26 mouse cellular contexts compared by ENCODE assay signal in genomic region chr12:73807228-73807627, GRCm38 (mm10).
DNase-seq lines count a peak whose midpoint lies in the region; ATAC-seq and TF ChIP-seq lines count a peak whose summit lies in the region.
"Had no signal": no experiment of that assay in that cellular context is flagged by ENCODE, and none has a peak within 500 bp of the region (broad histone marks: within the 10 kb centered on the region; RNA-seq: fewer than 3 reads in every experiment).

No protein-coding gene starts in this region.

- no peak for TF ChIP-seq CTCF in gastrocnemius, adult 2 months (IDR thresholded peaks at IDR 0.05)

- no peak for ATAC-seq in limb, embryonic 14.5 days (ENCODE audit: low FRiP score, low read depth)
- no peak for ATAC-seq in limb, embryonic 15.5 days (ENCODE audit: insufficient number of reproducible peaks, low FRiP score, low TSS enrichment, low read depth)
- ATAC-seq: activated CD4-positive, CD25-positive, alpha-beta regulatory T cell, adult 4 months; forebrain, embryonic 13.5 days; hindbrain, embryonic 16.5 days had no signal

- no peak overlapping the region for H3K9ac ChIP-seq in limb, embryonic 14.5 days (ENCODE audit: low read depth, low read length, severe bottlenecking)
- no peak overlapping the region for H3K9ac ChIP-seq in limb, embryonic 15.5 days
- H3K9ac ChIP-seq: forebrain, embryonic 13.5 days; liver, embryonic 14.5 days; lung, embryonic 14.5 days had no signal

- TF ChIP-seq POLR2A in limb, embryonic 14.5 days (IDR thresholded peaks at IDR 0.05; ENCODE audit: borderline replicate concordance, extremely low read depth, insufficient read depth, insufficient read length): no peak

- no peaks in the 10 kb centered on the region for H3K9me3 ChIP-seq in limb, embryonic 14.5 days (ENCODE audit: control insufficient read depth, low read length)
- no peaks in the 10 kb centered on the region for H3K9me3 ChIP-seq in limb, embryonic 10.5 days (replicated peaks)
- H3K9me3 ChIP-seq in limb, embryonic 15.5 days: no peaks in the 10 kb centered on the region
- H3K9me3 ChIP-seq: forebrain, embryonic 13.5 days had no signal

- H3K4me1 ChIP-seq in limb, embryonic 14.5 days (ENCODE audit: control insufficient read depth, insufficient read depth, low read length): peaks cover 25% of the 10 kb centered on the region
- H3K4me1 ChIP-seq in limb, embryonic 10.5 days: peaks cover 23% of the 10 kb centered on the region
- H3K4me1 ChIP-seq in limb, embryonic 15.5 days: peaks cover 34% of the 10 kb centered on the region

- H3K4me3 ChIP-seq in gastrocnemius, adult 2 months: no peak overlapping the region
- H3K4me3 ChIP-seq in limb, embryonic 14.5 days (replicated peaks; ENCODE audit: low read length): no peak overlapping the region
- H3K4me3 ChIP-seq in limb, embryonic 10.5 days: no peak overlapping the region
- H3K4me3 ChIP-seq in limb, embryonic 15.5 days: no peak overlapping the region
- H3K4me3 ChIP-seq: forebrain, embryonic 13.5 days; layer of hippocampus, adult 2 months; left cerebral cortex, adult 2 months had no signal

- no peak overlapping the region for H3K4me2 ChIP-seq in limb, embryonic 14.5 days (replicated peaks; ENCODE audit: low read depth, low read length, severe bottlenecking)
- no peak overlapping the region for H3K4me2 ChIP-seq in limb, embryonic 15.5 days
- H3K4me2 ChIP-seq: forebrain, embryonic 13.5 days; lung, embryonic 14.5 days had no signal

- no peaks in the 10 kb centered on the region for H3K36me3 ChIP-seq in limb, embryonic 14.5 days (ENCODE audit: control insufficient read depth, insufficient read depth, low read length)
- no peaks in the 10 kb centered on the region for H3K36me3 ChIP-seq in limb, embryonic 10.5 days
- no peaks in the 10 kb centered on the region for H3K36me3 ChIP-seq in limb, embryonic 15.5 days

- no peak for DNase-seq in gastrocnemius, adult 2 months
- DNase-seq in gastrocnemius, postnatal 10 days: no peak
- peak; percentile 53 for DNase-seq in limb, embryonic 14.5 days (ENCODE audit: low spot score)
- no peak for DNase-seq in limb, embryonic 10.5 days (ENCODE audit: low spot score)
- DNase-seq in thymus, postnatal 25 days: no peak
- no peak for DNase-seq in left cerebral cortex, postnatal 25 days (ENCODE audit: low spot score in 2 of 2)
- DNase-seq: adrenal gland, postnatal 25 days; B cell, adult 2 months; cerebellum, adult 18-20 months; cerebellum, postnatal 10 days; kidney, adult 18-20 months; kidney, postnatal 36 days; liver; lung, embryonic 14.5 days; lung, postnatal 14 days; midbrain, embryonic 14.5 days; right cerebral cortex, postnatal 4 days; thymus, adult 2 months; thymus, postnatal 4 days had no signal

- no peaks in the 10 kb centered on the region for H3K27me3 ChIP-seq in limb, embryonic 14.5 days (ENCODE audit: control insufficient read depth, insufficient read depth, low read length)
- 0 out of 2 replicates have a peak, but pooled peaks cover 4% of the 10 kb centered on the region for H3K27me3 ChIP-seq in limb, embryonic 10.5 days (ENCODE audit: low read depth, poor library complexity, severe bottlenecking)
- no peaks in the 10 kb centered on the region for H3K27me3 ChIP-seq in limb, embryonic 15.5 days
- H3K27me3 ChIP-seq: forebrain, embryonic 13.5 days had no signal

- intact Hi-C loops in gastrocnemius, adult 2 months (cut with DNase I): no loop called here
- intact Hi-C loops in left cerebral cortex, postnatal 25 days (cut with DNase I): no loop called here

- 62% methylated on average over 2 of the region's 2 CpGs for WGBS in limb, embryonic 14.5 days
- 88% methylated on average over 2 of the region's 2 CpGs for WGBS in limb, embryonic 10.5 days
- WGBS in limb, embryonic 15.5 days: 56% methylated on average over 2 of the region's 2 CpGs

- peak overlapping the region; percentile 2; the same call in 1 of the 2 replicates for H3K27ac ChIP-seq in gastrocnemius, adult 2 months
- H3K27ac ChIP-seq in limb, embryonic 14.5 days (replicated peaks; ENCODE audit: low read depth, low read length): no peak overlapping the region
- H3K27ac ChIP-seq in limb, embryonic 10.5 days: no peak overlapping the region
- 0 out of 2 replicates have a peak overlapping the region, but pooled peaks have one; percentile 11 for H3K27ac ChIP-seq in limb, embryonic 15.5 days
- H3K27ac ChIP-seq: forebrain, embryonic 13.5 days; layer of hippocampus, adult 2 months; left cerebral cortex, adult 2 months; liver, embryonic 14.5 days had no signal

Comparison
In these comparisons a context has a peak if more than half of its experiments do, and no peak if none do; other contexts are left out.
1. H3K27ac ChIP-seq: peak in gastrocnemius, adult 2 months (single experiment) and limb, embryonic 15.5 days (single experiment); none in limb, embryonic 14.5 days (single experiment) and limb, embryonic 10.5 days (single experiment).